Mouse (Mus musculus) midbrain, embryonic 10.5 days (tissue): ENCODE results near the gene Klhl29. TPM values are rescaled to one million over a fixed set of nuclear protein-coding genes. Genes with fewer than 3 reads are reported as not detected.

Experiments used
- DNase-seq: peaks from one replicate; pipeline ENCODE4 v3.0.0-alpha.2; 2017; ENCODE audit warnings: low spot score
- H3K27ac ChIP-seq: fragments of 300-500 bp; sonication (generic); replicated peaks from 2 replicates; pipeline ENCODE4 v1.5.1; 2016; ENCODE audit warnings: mild to moderate bottlenecking
- H3K27me3 ChIP-seq: fragments of 300-500 bp; sonication (generic); 2 replicates; pipeline ENCODE4 v1.6.1; 2016; ENCODE audit warnings: low read depth, mild to moderate bottlenecking; ENCODE audit not compliant: poor library complexity, severe bottlenecking
- H3K36me3 ChIP-seq: fragments of 300-500 bp; sonication (generic); 2 replicates; pipeline ENCODE4 v1.6.1; 2016; ENCODE audit warnings: mild to moderate bottlenecking, moderate library complexity
- H3K4me1 ChIP-seq: fragments of 300-500 bp; sonication (generic); 2 replicates; pipeline ENCODE4 v1.6.1; 2016
- H3K4me3 ChIP-seq: fragments of 300-500 bp; sonication (generic); 2 replicates; pipeline ENCODE4 v1.5.1; 2016; ENCODE audit warnings: mild to moderate bottlenecking, moderate library complexity
- H3K9me3 ChIP-seq: fragments of 300-500 bp; sonication (generic); replicated peaks from 2 replicates; pipeline ENCODE4 v1.6.1; 2016; ENCODE audit warnings: mild to moderate bottlenecking
- WGBS: fragments of 180-500 bp; shearing (Covaris S2); methylation state at CpG from one replicate; pipeline ENCODE4 v1.1.7; 2016; 5-methylcytosine and 5-hydroxymethylcytosine counted together
- polyA plus RNA-seq: library from polyadenylated mRNA; unstranded; fragments of >200 nt; fragmentation: Nextera tagmentation; extraction: Ambion mirVana; gene quantifications from 2 replicates; pipeline ENCODE4 v1.2.1, GENCODE M21; 2016

Gene Klhl29
- polyA plus RNA-seq, 1 experiment from 2014 or later, result 0.85 TPM

DNA sequence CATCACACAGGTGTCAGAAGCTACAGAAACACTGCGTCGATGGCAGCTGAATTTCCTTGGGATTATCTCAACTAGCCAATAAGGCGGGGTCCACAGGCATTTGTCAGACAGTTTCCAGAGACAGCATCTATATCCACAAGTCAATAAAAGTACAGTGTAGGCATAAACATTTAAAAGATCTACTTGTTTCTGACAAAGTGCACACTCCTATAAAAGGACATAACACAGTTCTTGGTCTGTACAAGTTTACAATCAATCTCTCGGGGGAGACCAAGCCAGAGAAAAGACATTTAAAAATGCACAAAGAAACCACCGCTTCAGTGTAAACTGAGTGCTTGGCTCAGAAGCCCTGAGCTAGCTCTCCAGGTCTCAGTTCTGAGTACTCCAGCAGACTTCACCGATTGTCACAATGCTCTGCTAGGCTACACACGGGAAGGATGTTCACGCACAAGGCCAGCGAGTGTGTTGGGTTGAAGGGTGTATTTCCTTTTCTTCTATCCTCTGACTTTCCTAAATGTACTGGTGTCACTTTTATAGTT lies 59.4 kb downstream of the Klhl29 start:
- Histone ChIP-seq H3K27me3 (no peaks in the 10 kb centered on the region), H3K4me1 (peaks cover 11% of the 10 kb centered on the region), H3K4me3 (no peak overlapping the region), H3K27ac (no peak overlapping the region), H3K36me3 (peaks cover 5% of the 10 kb centered on the region; the same call in 1 of the 2 replicates), H3K9me3 (no peaks in the 10 kb centered on the region)
- WGBS, result 95% methylated on average over 9 of the region's 9 CpGs
- no peak for DNase-seq

DNA sequence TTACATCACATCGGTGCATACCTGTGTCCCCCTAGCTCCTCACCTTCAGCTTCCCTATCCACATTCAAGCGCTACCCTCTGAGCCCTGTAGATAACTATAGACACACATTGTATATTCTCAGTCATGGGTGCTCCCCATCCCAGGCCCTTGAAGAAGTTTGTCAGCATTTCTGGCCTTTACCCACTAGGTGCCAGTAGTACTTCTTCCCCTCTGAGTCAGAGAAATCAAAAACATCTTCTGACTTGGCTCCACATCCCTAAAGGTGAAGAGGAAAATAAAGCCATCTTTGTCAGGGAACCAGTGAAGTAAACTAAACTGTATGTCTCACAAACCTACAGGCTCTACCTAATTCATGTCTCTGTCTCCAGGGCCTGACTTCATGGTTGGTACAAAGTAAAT lies 67.6 kb downstream of the Klhl29 start:
- DNase-seq, result no peak

GRCm38 (mm10) chr12:5305466-5305865 lies 70.0 kb downstream of the Klhl29 start:
- Histone ChIP-seq H3K27me3 (no peaks in the 10 kb centered on the region), H3K9me3 (no peaks in the 10 kb centered on the region), H3K4me1 (no peaks in the 10 kb centered on the region), H3K4me3 (no peak overlapping the region), H3K36me3 (no peaks in the 10 kb centered on the region), H3K27ac (no peak overlapping the region)
- DNase-seq, result no peak
- 80% methylated on average over 1 of the region's 1 CpGs for WGBS

More for the DNA sequence above, 67.6 kb downstream of the Klhl29 start:
- Histone ChIP-seq H3K4me3 (no peak overlapping the region), H3K27me3 (no peaks in the 10 kb centered on the region), H3K9me3 (no peaks in the 10 kb centered on the region), H3K4me1 (no peaks in the 10 kb centered on the region), H3K27ac (no peak overlapping the region), H3K36me3 (peaks cover 7% of the 10 kb centered on the region; the same call in 1 of the 2 replicates)
- 88% methylated on average over 2 of the region's 2 CpGs for WGBS

GRCm38 (mm10) chr12:5303912-5304311 lies 71.6 kb downstream of the Klhl29 start:
- no peak overlapping the region for H3K4me3 ChIP-seq
- no peaks in the 10 kb centered on the region for H3K36me3 ChIP-seq
- H3K4me1 ChIP-seq, result no peaks in the 10 kb centered on the region
- DNase-seq, result no peak
- H3K27me3 ChIP-seq, result no peaks in the 10 kb centered on the region
- no peak overlapping the region for H3K27ac ChIP-seq
- WGBS, result 94% methylated on average over 5 of the region's 5 CpGs
- H3K9me3 ChIP-seq, result no peaks in the 10 kb centered on the region

- Histone ChIP-seq H3K27me3 (no peaks in the 10 kb centered on the region), H3K27ac (no peak overlapping the region), H3K9me3 (no peaks in the 10 kb centered on the region), H3K4me3 (no peak overlapping the region), H3K36me3 (no peaks in the 10 kb centered on the region), H3K4me1 (no peaks in the 10 kb centered on the region)
- DNase-seq, result no peak
- WGBS, result 93% methylated on average over 4 of the region's 4 CpGs
Observed at GRCm38 (mm10) chr12:5303100-5303499, 72.4 kb downstream of the Klhl29 start.

- no peak overlapping the region for H3K27ac ChIP-seq
- H3K9me3 ChIP-seq, result no peaks in the 10 kb centered on the region
- no peaks in the 10 kb centered on the region for H3K36me3 ChIP-seq
- H3K4me1 ChIP-seq, result no peaks in the 10 kb centered on the region
- no peak overlapping the region for H3K4me3 ChIP-seq
- no peak for DNase-seq
- H3K27me3 ChIP-seq, result no peaks in the 10 kb centered on the region
- WGBS, result 87% methylated on average over 5 of the region's 5 CpGs
Observed at GRCm38 (mm10) chr12:5301841-5302240, 73.6 kb downstream of the Klhl29 start.

DNA sequence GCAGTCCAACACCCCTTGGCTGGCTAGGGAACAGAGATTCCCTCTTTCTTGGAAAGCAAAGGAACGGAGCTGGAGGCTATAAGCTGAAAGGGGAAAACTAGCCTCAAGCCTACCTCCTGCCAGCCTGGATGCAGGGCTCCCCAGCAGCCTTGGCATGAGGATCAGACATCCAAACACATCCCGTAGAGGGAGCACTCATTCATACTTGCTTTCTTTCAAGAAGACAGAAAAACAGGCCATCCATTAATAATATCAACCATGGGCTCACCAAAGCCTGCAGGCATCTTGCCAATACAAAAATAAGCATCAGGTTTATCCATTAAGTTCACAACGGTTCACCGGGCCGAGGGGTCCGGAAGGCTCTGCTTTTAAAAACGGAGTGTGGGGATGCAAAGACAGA lies 79.1 kb downstream of the Klhl29 start:
- DNase-seq, result no peak
- H3K4me1 ChIP-seq, result no peaks in the 10 kb centered on the region
- H3K4me3 ChIP-seq, result no peak overlapping the region
- H3K27ac ChIP-seq, result no peak overlapping the region
- no peaks in the 10 kb centered on the region for H3K27me3 ChIP-seq
- no peaks in the 10 kb centered on the region for H3K36me3 ChIP-seq
- WGBS, result 88% methylated on average over 7 of the region's 7 CpGs
- H3K9me3 ChIP-seq, result no peaks in the 10 kb centered on the region

DNA sequence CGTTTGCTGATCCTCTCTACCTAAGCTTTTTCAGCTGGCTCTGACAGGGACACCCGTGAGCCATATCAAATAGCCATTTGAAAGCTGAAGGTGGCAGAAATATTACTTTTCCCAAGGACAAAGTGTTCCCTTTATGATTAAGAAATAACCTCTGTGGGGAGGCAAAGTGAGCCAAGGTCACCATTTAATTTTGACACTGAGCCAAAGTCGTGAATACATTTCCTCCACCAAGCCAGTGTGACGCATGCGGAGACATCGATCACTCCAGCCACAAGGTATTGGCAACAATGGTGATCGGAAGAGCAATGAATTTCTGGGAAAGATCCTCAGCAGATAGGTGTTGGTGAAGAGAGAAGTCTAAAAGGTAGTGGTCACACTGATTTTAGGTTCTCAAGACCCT lies 83.2 kb downstream of the Klhl29 start:
- H3K9me3 ChIP-seq, result no peaks in the 10 kb centered on the region
- H3K4me1 ChIP-seq, result no peaks in the 10 kb centered on the region
- no peaks in the 10 kb centered on the region for H3K36me3 ChIP-seq
- no peaks in the 10 kb centered on the region for H3K27me3 ChIP-seq
- no peak overlapping the region for H3K27ac ChIP-seq
- no peak for DNase-seq
- H3K4me3 ChIP-seq, result no peak overlapping the region
- WGBS, result 94% methylated on average over 7 of the region's 7 CpGs

DNA sequence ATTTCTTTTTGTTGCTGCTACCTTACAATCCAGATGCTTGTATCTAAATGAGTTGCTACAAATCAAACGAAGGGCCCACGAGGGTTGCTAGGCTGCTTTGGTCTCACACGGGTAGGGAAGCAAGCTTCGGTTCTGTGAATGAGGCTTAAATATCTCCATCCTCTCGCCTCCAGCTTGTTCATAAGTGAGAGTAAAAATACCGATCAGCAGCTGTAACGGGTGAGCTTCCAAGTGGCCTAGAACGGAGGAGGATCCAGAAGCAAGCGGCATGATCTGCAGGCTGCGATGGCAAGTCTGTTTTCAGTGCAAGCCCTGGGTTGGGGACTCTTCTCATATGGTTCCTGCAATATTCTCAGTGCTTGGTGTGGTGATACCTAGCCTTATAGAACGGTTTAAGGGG lies 89.9 kb downstream of the Klhl29 start:
- Histone ChIP-seq H3K36me3 (no peaks in the 10 kb centered on the region), H3K27ac (no peak overlapping the region), H3K27me3 (no peaks in the 10 kb centered on the region), H3K9me3 (no peaks in the 10 kb centered on the region), H3K4me1 (peaks cover 10% of the 10 kb centered on the region; the same call in 1 of the 2 replicates), H3K4me3 (no peak overlapping the region)
- 92% methylated on average over 11 of the region's 11 CpGs for WGBS
- no peak for DNase-seq

DNA sequence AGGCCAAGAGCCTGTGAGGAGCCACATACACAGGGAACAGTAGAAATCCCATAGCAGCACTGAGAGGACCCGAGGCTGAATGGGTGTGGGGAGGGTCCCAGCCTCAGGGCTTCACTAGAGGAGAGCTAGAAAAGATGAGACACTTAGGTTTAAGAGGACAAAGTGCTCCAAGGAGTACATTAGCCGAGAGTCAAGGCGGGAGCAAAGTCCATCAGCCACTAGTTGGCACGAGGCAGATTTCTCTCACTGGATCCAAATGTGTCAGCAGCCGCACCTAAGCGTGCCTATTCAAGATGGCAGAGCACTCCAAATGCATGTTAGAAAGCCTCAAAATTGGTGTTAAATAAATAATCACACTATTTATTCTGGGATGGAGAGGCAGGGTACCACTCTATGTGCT lies 90.5 kb downstream of the Klhl29 start:
- peaks cover 11% of the 10 kb centered on the region; the same call in 1 of the 2 replicates for H3K4me1 ChIP-seq
- H3K27me3 ChIP-seq, result no peaks in the 10 kb centered on the region
- H3K36me3 ChIP-seq, result no peaks in the 10 kb centered on the region
- H3K4me3 ChIP-seq, result no peak overlapping the region
- WGBS, result 93% methylated on average over 6 of the region's 6 CpGs
- no peak overlapping the region for H3K27ac ChIP-seq
- no peak for DNase-seq
- H3K9me3 ChIP-seq, result no peaks in the 10 kb centered on the region

DNA sequence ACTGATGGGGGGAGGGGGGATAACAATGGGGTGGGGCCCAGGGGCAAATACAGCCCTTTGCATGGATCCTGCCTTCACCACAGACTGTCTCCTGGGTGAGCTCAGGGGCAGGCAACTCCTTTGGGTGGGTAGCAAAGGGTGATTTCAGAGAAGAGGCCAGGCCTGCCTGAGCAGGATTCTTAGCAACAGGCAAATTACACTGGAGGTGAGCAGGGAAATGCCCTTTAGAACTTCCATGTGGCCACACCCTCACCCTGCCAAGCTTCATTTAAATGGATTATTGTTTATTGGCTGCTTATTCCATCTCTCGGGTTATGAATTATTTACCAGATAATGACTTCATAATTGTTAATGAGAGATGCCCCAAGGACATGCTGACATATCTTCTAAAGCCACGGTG lies 91.8 kb downstream of the Klhl29 start:
- peaks cover 16% of the 10 kb centered on the region; the same call in 1 of the 2 replicates for H3K4me1 ChIP-seq
- H3K4me3 ChIP-seq, result no peak overlapping the region
- no peak for DNase-seq
- no peaks in the 10 kb centered on the region for H3K36me3 ChIP-seq
- H3K9me3 ChIP-seq, result no peaks in the 10 kb centered on the region
- WGBS, result 88% methylated on average over 2 of the region's 2 CpGs
- no peak overlapping the region for H3K27ac ChIP-seq
- no peaks in the 10 kb centered on the region for H3K27me3 ChIP-seq

DNA sequence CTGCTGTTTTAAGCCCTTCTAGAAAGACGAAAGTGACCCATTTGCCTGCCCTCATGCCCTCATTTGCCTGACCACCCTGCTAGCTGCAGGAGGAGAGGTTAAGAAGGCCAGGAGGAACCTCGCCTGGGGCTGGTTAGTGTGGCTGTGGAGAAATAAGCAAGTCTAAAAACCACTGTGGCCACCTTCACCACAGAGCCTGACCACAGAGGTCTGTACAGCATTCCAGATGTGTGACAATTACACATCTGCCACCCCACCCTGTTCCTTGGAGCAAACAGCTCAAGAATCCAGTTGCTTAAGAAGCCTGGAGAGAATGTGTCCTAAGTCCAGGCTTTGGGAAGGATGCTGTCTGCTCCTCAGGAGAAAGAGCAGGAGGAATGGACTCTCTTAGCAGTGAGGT lies 92.9 kb downstream of the Klhl29 start:
- Histone ChIP-seq H3K4me1 (peaks cover 16% of the 10 kb centered on the region; the same call in 1 of the 2 replicates), H3K27ac (no peak overlapping the region), H3K4me3 (no peak overlapping the region), H3K27me3 (no peaks in the 10 kb centered on the region), H3K36me3 (no peaks in the 10 kb centered on the region), H3K9me3 (no peaks in the 10 kb centered on the region)
- no peak for DNase-seq
- 57% methylated on average over 2 of the region's 2 CpGs for WGBS

DNA sequence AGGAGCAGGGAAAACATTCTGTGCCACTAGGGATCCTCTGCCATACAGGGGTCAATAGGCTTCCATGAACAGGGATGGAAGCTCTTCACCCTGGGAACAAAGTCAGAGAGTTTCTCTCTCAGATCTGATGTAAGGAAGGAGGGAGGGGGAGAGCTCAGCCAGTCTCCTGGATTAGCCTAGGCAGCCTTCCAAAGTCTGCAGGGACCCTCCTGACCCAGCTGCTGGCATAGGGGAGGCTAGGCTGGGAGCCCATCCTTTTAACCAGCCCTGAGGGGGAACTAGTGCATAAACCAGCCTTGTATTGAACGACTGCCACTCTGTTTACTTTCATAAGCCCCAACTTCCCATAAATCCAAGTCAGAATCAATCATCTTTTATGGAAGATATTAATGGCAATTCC lies 95.6 kb downstream of the Klhl29 start:
- WGBS, result 61% methylated on average over 1 of the region's 1 CpGs
- H3K4me1 ChIP-seq, result peaks cover 28% of the 10 kb centered on the region
- H3K9me3 ChIP-seq, result no peaks in the 10 kb centered on the region
- H3K27me3 ChIP-seq, result no peaks in the 10 kb centered on the region
- no peaks in the 10 kb centered on the region for H3K36me3 ChIP-seq
- no peak overlapping the region for H3K4me3 ChIP-seq
- DNase-seq, result no peak
- H3K27ac ChIP-seq, result peak overlapping the region; percentile 33; the same call in 1 of the 2 replicates

DNA sequence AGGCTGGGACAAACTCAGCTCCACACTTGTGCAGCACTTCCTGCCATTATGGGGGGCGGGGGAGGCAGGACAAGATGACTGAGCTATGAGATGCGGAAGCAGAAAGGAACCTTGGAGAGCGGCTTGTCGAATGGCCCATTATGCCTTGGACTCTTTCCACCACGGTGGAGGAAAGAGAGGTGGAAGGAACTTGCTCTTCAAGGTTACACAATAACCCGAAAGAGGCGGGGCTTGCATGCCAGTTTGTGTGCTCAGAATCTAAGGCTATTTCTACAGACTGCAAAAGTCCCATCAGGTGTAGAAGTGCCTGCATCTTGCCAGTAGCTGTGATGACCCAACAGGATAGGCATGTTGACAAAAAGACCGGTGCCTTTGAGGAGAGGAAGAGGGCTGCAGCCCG lies 98.5 kb downstream of the Klhl29 start:
- DNase-seq, result no peak
- Histone ChIP-seq H3K36me3 (no peaks in the 10 kb centered on the region), H3K4me1 (peaks cover 24% of the 10 kb centered on the region), H3K4me3 (no peak overlapping the region), H3K27ac (no peak overlapping the region), H3K27me3 (no peaks in the 10 kb centered on the region), H3K9me3 (no peaks in the 10 kb centered on the region)
- WGBS, result 92% methylated on average over 9 of the region's 9 CpGs
